Mouse (Mus musculus) myocyte (in vitro differentiated cells): ENCODE results near the gene Axin1. TPM values are rescaled to one million over a fixed set of nuclear protein-coding genes. Genes with fewer than 3 reads are reported as not detected.
"Not testable (repeated sequence)": the region's sequence is repeated elsewhere in the genome, so short reads cannot be mapped to it uniquely, and the experiment has no call there.

Experiments used
- H3K27me3 ChIP-seq: one replicate; pipeline ENCODE4 v1.6.1; 2011; ENCODE audit not compliant: control insufficient read depth, insufficient read depth, insufficient read length
- H3K36me3 ChIP-seq: one replicate; pipeline ENCODE4 v1.6.1; 2011; ENCODE audit not compliant: control insufficient read depth, insufficient read depth
- H3K4me2 ChIP-seq: one replicate; pipeline ENCODE4 v1.6.1; 2011; ENCODE audit warnings: low read depth, control low read depth
- H3K4me3 ChIP-seq: one replicate; pipeline ENCODE4 v1.5.1; 2011; ENCODE audit warnings: mild to moderate bottlenecking, control low read depth, moderate library complexity
- H3K79me2 ChIP-seq: one replicate; pipeline ENCODE4 v1.6.1; 2011; ENCODE audit not compliant: control insufficient read depth, insufficient read depth
- H3ac ChIP-seq: one replicate; pipeline ENCODE4 v1.6.1; 2011; ENCODE audit not compliant: control insufficient read depth, insufficient read length
- CEBPB ChIP-seq: IDR thresholded peaks from 2 replicates; pipeline ENCODE4 v1.6.1; 2011; ENCODE audit warnings: mild to moderate bottlenecking, moderate library complexity; ENCODE audit not compliant: poor library complexity, insufficient read depth, severe bottlenecking
- E2F4 ChIP-seq: IDR thresholded peaks from one replicate; pipeline ENCODE4 v1.6.1; 2011; ENCODE audit warnings: mild to moderate bottlenecking, control low read depth, moderate library complexity; ENCODE audit not compliant: insufficient read depth
- MAX ChIP-seq: IDR thresholded peaks from one replicate; pipeline ENCODE4 v1.6.1; 2011; ENCODE audit warnings: low read depth, mild to moderate bottlenecking, control low read depth
- MYOD1 ChIP-seq, 3 experiments: IDR thresholded peaks; one replicate each; pipeline ENCODE4 v1.6.1; 2011; ENCODE audit warnings: control low read depth in 2 of 3, low read depth in 2 of 3, mild to moderate bottlenecking in 2 of 3, moderate library complexity in 1 of 3; ENCODE audit not compliant: insufficient read length in 2 of 3, control insufficient read depth in 1 of 3
- MYOG ChIP-seq, 3 experiments: IDR thresholded peaks; one replicate each; pipeline ENCODE4 v1.6.1; 2011; ENCODE audit warnings: control low read depth in 2 of 3, low read depth in 2 of 3, mild to moderate bottlenecking in 2 of 3; ENCODE audit not compliant: insufficient read length in 2 of 3, control insufficient read depth in 1 of 3, insufficient read depth in 1 of 3
- POLR2A ChIP-seq: IDR thresholded peaks from one replicate; pipeline ENCODE4 v1.6.1; 2011; ENCODE audit warnings: low read depth, mild to moderate bottlenecking, control low read depth, moderate library complexity; ENCODE audit not compliant: insufficient read length
- POLR2AphosphoS2 ChIP-seq: IDR thresholded peaks from one replicate; pipeline ENCODE4 v1.6.1; 2011; ENCODE audit warnings: low read depth, control low read depth; ENCODE audit not compliant: insufficient read length
- REST ChIP-seq: IDR thresholded peaks from one replicate; pipeline ENCODE4 v1.6.1; 2011; ENCODE audit warnings: mild to moderate bottlenecking, control low read depth, moderate library complexity; ENCODE audit not compliant: insufficient read depth, insufficient read length
- SRF ChIP-seq: IDR thresholded peaks from one replicate; pipeline ENCODE4 v1.6.1; 2011; ENCODE audit warnings: low read depth; ENCODE audit not compliant: control insufficient read depth, insufficient read length
- TCF12 ChIP-seq: IDR thresholded peaks from one replicate; pipeline ENCODE4 v1.6.1; 2011; ENCODE audit warnings: mild to moderate bottlenecking, control low read depth; ENCODE audit not compliant: poor library complexity, insufficient read depth, severe bottlenecking
- TCF3 ChIP-seq: IDR thresholded peaks from one replicate; pipeline ENCODE4 v1.6.1; 2011; ENCODE audit warnings: low read depth, control low read depth; ENCODE audit not compliant: insufficient read length
- USF1 ChIP-seq: IDR thresholded peaks from one replicate; pipeline ENCODE4 v1.6.1; 2011; ENCODE audit warnings: low read depth, mild to moderate bottlenecking, control low read depth, moderate library complexity
- polyA plus RNA-seq: library from polyadenylated mRNA; unstranded; fragments of >200 nt; fragmentation: generic; extraction: Trizol; gene quantifications from one replicate; pipeline ENCODE4 v1.2.1, GENCODE M21; 2012; ENCODE audit warnings: missing spikeins

Gene Axin1
- polyA plus RNA-seq, result 26.5 TPM

GRCm38 (mm10) chr17:26138239-26138836 lies at the start of gene Axin1:
TSS of gene Axin1 (plus strand) at chr17:26138688.
- Histone ChIP-seq H3ac (peak within 1 kb of the TSS; percentile 80), H3K27me3 (no peaks in the 10 kb centered on the region), H3K4me2 (peak within 1 kb of the TSS; percentile 98), H3K79me2 (peaks cover 45% of the 10 kb centered on the region), H3K36me3 (no peaks in the 10 kb centered on the region), H3K4me3 (peak within 1 kb of the TSS; percentile 61)
- TF ChIP-seq CEBPB, result no peak
- TF ChIP-seq SRF, result no peak
- peak; percentile 60 for TF ChIP-seq POLR2A
- TF ChIP-seq REST, result no peak
- TF ChIP-seq TCF3, result no peak
- no peak for TF ChIP-seq USF1
- TF ChIP-seq E2F4, result no peak
- TF ChIP-seq MAX, result no peak
- TF ChIP-seq POLR2AphosphoS2, result peak; percentile 76
- no peak for TF ChIP-seq MYOG (IDR thresholded peaks at IDR 0.05; ENCODE audit: control insufficient read depth in 1 of 3, insufficient read depth in 1 of 3, insufficient read length in 2 of 3, low read depth in 2 of 3)
- no peak for TF ChIP-seq TCF12
- no peak for TF ChIP-seq MYOD1 (IDR thresholded peaks at IDR 0.05; ENCODE audit: control insufficient read depth in 1 of 3, insufficient read length in 2 of 3, low read depth in 2 of 3)

- Histone ChIP-seq H3K27me3 (no peaks in the 10 kb centered on the region), H3K4me2 (peak within 1 kb of the TSS; percentile 96), H3ac (peak within 1 kb of the TSS; percentile 13), H3K79me2 (no peaks in the 10 kb centered on the region), H3K36me3 (no peaks in the 10 kb centered on the region), H3K4me3 (peak within 1 kb of the TSS; percentile 43)
- TF ChIP-seq MYOG (IDR thresholded peaks at IDR 0.05; ENCODE audit: control insufficient read depth in 1 of 3, insufficient read depth in 1 of 3, insufficient read length in 2 of 3, low read depth in 2 of 3) (no peak), POLR2A (peak; percentile 71), MYOD1 (IDR thresholded peaks at IDR 0.05; ENCODE audit: control insufficient read depth in 1 of 3, insufficient read length in 2 of 3, low read depth in 2 of 3) (no peak), CEBPB (no peak), POLR2AphosphoS2 (peak; percentile 38)
These were observed 48.4 kb upstream of the Axin1 start, which contains the start of gene Decr2 for GRCm38 (mm10) chr17:26089905-26090632. TSS of gene Decr2 (minus strand) at chr17:26090337.

GRCm38 (mm10) chr17:26094531-26095110 lies 43.9 kb upstream of the Axin1 start:
- Histone ChIP-seq H3K4me2 (peak overlapping the region; percentile 73), H3K36me3 (no peaks in the 10 kb centered on the region), H3K4me3 (peak overlapping the region; percentile 22), H3K79me2 (no peaks in the 10 kb centered on the region), H3ac (no peak overlapping the region), H3K27me3 (no peaks in the 10 kb centered on the region)
- TF ChIP-seq USF1, result no peak

- TF ChIP-seq REST (no peak), POLR2AphosphoS2 (peak; percentile 75), POLR2A (peak; percentile 88)
- Histone ChIP-seq H3K79me2 (no peaks in the 10 kb centered on the region), H3K36me3 (no peaks in the 10 kb centered on the region), H3K4me2 (peak within 1 kb of the TSS; percentile 73), H3ac (no peak within 1 kb of the TSS), H3K27me3 (no peaks in the 10 kb centered on the region), H3K4me3 (peak within 1 kb of the TSS; percentile 22)
These were observed 43.3 kb upstream of the Axin1 start, which contains the start of gene Nme4 for GRCm38 (mm10) chr17:26095121-26095740. TSS of gene Nme4 (minus strand) at chr17:26095602.

- Histone ChIP-seq H3K27me3 (no peaks in the 10 kb centered on the region), H3K4me3 (no peak overlapping the region)
These were observed 40.0 kb upstream of the Axin1 start for GRCm38 (mm10) chr17:26098461-26098860.

GRCm38 (mm10) chr17:26099316-26099715 lies 39.2 kb upstream of the Axin1 start:
- H3K4me2 ChIP-seq, H3K79me2 ChIP-seq, H3K27me3 ChIP-seq, H3K36me3 ChIP-seq, H3K4me3 ChIP-seq, H3ac ChIP-seq: not testable (repeated sequence)

More at GRCm38 (mm10) chr17:26098461-26098860, 40.0 kb upstream of the Axin1 start:
- no peak overlapping the region for H3ac ChIP-seq
- no peaks in the 10 kb centered on the region for H3K36me3 ChIP-seq
- no peak overlapping the region for H3K4me2 ChIP-seq
- TF ChIP-seq TCF3 (no peak), E2F4 (no peak), MYOD1 (IDR thresholded peaks at IDR 0.05; ENCODE audit: control insufficient read depth in 1 of 3, insufficient read length in 2 of 3, low read depth in 2 of 3) (no peak), MYOG (IDR thresholded peaks at IDR 0.05; ENCODE audit: control insufficient read depth in 1 of 3, insufficient read depth in 1 of 3, insufficient read length in 2 of 3, low read depth in 2 of 3) (no peak), SRF (no peak), POLR2AphosphoS2 (no peak), REST (no peak)
- no peaks in the 10 kb centered on the region for H3K79me2 ChIP-seq
